Mouse (Mus musculus): ENCODE data around the gene Gli3.

Gli3 gene

DNA sequence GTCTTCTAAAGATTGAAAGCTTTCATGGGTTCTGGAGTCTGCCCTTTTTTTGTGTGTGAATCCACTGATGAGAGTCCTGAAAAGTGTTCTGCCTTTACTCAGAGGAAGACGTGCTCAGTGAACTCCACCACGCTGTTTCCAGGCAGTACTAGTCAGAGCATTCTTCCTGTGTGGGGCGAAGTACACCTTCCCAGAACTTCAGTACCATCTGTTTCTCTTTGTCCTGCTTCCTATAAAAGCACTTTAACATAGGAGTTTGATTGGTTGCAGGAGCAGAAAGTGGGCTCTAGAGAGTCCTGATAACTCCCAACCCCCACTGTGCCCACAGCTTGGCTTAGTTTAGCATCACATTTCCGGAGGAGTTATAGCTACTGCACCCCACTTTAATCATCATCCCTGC is 32.8 kb downstream of the Gli3 start:
- DNase-seq (ENCODE audit: low spot score), result no peak

DNA sequence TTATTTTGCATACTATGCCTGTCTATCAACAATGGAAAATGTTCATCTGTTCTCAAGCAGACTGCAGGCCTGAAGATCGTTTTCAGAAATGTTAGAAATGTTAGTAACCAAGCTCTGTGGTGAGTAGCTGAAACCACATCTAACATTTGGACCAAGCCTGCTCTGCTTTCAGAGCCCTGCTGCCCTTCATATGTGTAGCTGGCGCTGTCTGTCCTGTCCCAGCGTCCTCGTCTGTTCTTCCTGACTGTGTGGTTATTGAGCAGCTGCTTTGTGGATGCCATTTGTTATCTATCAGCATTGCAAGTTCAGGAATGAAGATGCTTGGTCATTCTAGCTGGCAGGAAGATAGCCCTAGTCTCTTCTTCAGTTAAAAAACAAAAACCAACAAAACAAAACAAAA is 35.3 kb downstream of the Gli3 start:
- no peak for DNase-seq (ENCODE audit: low spot score)

DNA sequence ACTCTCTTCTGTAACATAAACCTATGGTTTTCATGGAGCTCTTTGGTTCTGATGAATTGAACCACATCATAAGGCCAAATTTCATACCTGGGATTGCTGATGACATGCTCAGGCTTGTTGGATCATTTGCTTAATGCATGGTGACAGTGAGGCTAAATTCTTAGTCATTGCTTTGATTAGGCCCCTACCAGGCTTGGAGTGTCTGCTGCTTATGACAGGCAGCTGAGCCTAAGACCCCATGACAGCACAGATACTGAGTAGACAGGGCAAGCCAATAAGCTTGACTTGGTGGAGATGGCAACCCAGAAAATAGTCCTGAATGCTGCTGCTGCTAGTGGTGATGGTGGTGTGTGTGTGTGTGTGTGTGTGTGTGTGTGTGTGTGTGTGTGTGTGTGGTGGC is 47.9 kb downstream of the Gli3 start:
- no peak for DNase-seq (ENCODE audit: low spot score)

DNA sequence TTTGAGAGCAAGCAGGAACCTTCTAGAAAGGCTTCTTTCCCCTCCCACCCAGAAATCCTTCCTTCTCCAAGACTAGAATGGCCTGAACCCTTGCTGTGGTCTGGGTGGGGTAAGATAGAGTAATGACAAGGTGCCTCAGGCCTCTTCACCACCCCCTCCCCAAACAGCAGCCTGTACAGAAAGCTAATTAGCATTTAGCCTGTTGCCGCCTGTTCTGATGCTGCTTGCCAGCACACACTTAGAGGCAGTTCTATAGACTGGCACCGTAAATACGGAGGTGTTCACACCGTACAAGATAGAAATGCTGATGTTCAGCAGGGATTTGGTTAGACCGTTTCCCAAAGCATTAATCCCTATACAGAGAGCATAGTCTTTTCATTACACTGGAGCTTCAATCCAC is 50.1 kb downstream of the Gli3 start:
- DNase-seq (ENCODE audit: low spot score), result no peak

DNA sequence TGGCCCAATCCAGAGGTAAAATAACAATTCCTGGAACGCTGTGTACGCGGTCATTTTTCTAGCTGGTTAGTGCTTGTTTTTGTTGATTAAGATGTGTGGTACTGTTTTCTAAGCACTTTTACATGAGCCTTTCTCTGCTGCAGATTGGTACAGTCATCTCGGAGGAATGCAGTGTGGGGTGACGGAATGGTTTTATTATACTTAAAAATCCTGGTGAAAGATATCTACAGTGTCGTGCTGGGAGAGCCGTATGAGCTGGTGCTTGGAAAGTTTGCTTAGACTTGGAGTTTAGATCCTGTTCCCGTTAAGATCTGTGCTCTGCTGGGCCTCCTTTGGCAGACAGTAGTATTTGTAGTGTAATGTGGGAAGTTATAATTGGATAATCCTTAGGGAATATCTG is 51.0 kb downstream of the Gli3 start:
- no peak for DNase-seq (ENCODE audit: low spot score)

DNA sequence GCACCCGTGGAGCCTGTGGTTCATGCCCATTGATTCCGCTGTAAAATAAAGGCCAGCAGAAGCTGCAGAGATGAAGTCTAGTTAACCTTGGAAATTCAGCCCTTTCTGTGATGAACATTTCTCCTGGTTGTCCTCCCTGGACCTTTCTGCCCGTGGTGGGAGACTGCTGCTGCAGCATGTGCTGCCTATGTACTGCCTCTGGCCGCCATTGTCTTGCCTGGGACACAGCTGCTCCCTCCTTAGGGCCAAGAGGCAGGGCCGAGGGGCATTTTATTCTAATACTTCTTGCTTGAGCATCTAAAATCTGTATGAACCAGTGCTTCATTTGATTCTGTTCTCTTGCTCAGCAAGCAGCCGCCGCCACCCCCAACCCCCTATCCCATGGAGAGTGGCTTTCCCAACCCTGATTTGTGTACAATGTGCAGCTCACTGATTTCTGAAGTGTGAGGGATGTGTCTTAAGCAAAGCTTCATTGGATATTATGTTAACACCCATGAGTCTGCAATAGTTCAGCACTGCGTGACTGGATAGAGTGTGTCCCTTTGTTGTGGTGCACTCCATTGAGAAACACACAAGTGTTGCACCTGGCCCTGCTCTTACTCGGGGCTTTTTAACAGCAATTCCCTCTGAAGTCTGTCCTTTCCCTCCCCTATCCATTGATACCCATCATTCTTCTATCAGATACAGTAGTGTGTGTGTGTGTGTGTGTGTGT is 54.2 kb downstream of the Gli3 start:
- DNase-seq (ENCODE audit: low spot score), result no peak

DNA sequence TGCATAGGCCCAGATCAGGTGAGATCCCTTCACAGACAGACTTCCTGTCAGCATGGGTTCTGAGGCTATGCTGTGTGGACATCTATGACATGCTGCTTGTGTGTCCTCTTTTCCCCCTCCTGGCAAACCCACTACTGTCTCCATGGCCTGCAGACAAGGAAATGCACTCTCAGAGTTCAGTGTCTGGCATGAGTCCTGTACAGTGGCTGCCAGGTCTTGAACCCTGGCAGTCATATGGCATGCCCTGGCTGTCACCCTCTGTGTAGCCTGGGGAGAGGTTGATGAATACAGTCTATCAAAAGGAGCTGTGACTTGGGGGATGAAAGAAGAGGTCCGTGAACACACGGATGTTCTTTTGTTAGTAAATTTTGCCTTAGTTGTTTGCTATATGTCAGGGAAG is 57.3 kb downstream of the Gli3 start:
- DNase-seq (ENCODE audit: low spot score), result no peak

DNA sequence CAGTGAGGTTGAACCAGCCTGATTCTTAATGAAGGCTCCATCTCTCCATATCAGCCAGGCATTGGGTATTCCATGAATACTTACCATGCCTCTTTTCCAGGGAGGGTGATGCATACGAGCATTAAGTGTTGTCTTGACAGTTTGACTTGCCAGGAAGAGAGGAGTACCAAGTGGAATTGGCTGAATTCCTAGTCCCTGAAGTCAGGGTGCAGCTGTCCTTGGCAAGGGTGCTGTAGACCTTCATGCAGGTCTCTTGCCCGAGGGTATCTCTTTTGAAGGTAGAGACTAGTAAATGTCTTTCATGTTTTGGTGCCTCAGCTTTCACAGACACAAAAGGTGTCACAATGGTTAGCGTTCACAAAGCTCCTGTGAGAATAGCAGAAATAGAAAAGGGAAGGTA is 59.1 kb downstream of the Gli3 start:
- no peak for DNase-seq (ENCODE audit: low spot score)

DNA sequence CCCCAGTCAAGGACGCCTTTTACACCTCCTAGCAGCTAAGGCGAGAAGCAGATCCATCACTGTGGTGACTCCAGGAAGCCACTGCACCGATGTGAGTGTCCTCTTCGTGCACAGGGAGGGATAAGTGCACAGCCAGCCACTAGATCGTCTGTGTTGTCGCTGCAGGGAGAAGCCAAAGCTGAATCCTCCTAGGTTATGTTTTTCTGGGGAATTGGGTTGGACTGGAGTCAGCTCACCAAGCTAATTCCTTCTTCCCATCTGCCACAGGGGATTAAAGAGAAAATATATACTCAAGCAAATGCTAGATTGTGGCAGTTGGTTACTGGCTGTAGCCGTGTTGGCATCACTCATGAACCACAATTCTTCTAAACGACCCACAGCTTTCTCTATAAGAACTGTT is 61.2 kb downstream of the Gli3 start:
- no peak for DNase-seq (ENCODE audit: low spot score)

DNA sequence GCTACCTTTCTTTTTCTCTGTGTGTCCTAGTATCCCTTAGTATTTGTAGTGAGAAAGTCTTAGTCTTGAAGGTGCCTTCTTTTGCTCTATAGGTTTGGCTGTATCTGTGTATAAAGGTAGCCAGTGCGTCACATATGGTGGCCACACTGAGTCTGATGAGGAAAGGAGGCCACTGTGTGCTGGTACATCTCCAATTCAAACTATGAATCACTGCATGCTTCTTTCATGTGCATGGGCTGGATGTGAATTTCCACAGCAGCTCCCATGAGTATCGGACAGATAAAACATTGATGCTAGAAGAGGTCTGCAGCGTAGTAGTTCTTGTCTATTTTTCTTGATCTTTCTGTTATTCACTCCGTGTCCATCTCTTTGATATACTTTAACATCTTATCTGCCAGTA is 63.7 kb downstream of the Gli3 start:
- no peak for DNase-seq (ENCODE audit: low spot score)

DNA sequence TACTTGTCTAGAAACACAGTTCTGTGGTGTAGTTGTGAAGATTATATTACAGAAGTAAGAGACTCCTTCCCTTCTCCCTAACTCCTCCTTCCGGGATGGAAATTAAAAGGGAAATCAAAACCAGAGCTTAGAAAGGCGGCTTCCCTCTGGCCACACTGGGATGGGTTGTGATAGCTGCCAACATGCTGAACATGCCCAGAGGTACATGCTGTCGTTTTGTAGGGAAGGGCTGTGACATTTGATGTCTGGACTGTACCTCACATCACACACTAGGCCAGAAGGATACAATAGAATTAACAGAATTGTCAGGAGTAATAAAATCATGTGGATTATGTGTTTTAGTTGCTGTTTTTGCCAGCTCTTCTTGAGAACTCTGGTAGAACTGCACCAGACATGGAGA is 68.5 kb downstream of the Gli3 start:
- DNase-seq (ENCODE audit: low spot score), result no peak

DNA sequence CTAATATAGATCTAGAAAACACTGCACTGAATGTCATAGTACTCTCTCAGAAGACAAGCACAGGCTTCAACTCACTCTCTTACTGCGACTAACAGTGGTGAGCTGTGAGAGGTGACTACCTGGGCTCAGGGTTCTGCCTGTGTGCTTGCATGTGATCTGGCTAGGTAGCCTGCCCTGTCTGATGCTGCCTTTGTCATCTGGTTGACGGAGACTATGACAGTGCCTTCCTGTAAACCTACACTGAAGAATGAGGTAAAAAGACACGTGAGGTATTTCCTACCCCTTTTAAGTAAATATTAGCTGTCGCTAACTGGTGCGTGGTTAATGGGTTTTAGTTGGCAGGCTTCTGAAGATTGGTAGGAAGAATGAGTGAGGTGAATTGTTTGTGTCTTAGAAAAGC is 74.2 kb downstream of the Gli3 start:
- no peak for DNase-seq (ENCODE audit: low spot score)

DNA sequence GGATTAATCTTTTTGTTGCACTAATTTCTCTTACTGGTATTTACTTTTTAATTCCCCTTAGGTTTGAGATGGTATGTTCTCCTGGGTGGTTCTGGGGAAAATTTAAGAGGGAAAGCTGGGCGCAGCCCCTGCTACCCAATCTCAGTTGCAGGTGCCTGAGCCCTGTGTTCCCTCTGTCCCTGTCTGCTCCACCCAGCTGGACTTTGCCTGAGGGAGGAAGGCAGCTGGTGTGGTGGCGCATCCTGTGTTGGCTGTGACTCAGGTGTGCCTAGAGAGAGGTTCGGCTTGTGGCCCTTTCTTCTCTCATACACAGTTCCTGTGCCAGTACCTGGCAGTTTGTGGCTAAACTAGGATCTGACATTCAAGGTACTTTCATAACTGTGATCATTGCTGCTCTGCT is 74.6 kb downstream of the Gli3 start:
- no peak for DNase-seq (ENCODE audit: low spot score)

DNA sequence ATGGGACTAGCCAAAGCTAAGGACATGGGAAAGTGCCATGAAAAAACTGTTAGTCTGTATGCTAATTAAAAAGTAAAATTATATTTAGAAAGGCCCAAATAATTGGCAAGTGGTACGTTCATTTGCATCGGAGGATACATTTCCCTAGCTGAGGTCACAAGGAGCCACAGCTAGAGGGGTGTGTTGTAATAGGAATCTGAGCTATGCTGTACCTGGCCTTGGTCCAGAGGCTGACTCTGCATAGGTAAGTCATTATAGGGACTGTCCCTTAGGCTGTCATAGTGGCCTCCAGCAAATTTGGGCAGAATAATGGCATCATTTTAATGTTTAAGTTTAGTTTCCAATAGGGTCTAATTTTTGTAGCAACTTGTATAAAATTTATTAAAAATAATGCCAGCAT is 75.4 kb downstream of the Gli3 start:
- DNase-seq (ENCODE audit: low spot score), result no peak

DNA sequence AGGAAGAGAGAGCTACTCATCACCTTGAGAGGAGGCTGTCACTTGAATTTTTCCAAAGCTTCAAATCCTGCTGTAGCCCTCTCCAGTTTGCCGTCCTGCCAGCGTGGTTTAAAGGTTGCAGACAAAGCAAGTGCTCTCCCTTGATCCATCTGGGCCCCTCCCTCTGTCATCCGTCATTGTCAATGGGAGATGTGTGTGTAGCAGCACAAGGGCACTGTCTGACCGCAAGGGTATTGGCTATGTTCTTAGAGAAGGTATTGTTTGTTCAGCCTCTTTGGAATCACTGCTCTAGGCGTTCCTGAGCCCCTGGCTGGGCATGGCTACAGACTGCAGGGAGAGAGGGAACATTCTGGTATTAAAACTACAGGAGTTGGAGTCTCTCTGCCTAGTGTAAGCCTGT is 79.0 kb downstream of the Gli3 start:
- no peak for DNase-seq (ENCODE audit: low spot score)

DNA sequence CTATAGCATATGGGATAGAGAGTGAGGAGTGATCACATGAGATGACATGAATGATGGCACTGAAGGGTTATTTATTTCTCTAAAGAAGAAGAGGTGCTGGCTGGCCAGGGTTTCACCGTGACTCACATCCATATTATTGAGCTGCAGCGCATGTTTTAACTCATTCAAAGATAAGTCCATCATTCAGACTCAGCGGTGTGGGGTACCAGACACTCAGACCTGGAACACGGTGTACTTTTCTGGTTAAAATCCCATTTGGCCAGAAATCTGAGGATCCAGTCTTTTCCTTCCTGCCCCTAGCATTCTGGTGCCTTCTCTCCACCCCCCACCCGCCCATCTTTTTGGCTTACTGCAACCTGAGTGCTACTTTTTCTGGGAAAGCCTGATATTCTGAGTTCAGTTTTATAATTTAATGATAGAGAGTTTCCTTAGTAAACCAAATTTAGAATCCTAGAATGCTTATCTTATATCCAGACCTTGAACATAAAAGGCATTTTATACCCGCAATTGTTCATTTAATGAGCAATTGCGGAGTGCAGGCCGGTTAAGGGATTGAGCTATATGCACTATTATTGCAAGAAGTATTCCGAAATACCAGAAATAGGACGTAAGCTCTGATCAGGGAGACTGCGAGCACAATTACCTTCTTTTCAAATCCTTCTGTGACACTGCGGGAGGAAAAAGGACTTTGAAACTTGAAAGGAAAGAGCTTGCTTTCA is 80.3 kb downstream of the Gli3 start:
- DNase-seq (ENCODE audit: low spot score), result no peak

DNA sequence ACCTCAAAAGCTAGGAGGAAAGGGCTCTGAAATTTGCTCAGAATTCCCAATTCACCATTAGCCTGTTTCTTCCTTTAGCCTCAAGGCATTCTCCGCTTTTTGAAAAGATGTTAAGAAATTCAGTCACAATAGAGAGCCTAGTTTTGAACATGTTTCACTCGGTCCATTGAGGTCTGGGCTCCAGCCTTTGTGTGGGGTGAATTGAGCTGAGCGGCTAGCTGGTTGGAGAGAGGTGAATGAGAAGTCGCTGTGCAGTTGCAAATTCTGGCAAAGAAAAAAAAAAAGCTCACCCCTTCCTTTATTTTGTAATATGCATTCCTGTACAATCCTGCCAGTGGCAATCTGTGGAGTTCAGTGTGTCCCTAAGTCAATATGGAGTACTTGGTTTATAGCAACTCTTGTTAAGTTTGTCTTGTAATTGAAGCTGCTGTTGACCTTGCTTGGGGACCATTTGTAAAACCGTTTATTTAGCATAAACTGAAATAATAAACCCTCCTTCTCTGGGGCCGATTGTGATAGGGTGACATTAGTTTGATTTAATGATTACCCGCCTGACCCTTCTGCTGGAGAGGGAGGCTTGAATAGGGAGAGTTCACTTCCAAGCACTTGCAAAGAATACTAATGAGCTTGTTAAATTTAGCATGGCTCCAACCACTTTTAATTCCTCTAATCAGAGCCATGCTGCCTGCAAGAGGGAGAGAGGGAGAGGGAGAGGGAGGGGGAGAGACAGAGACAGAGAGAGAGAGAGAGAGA is 81.0 kb downstream of the Gli3 start:
- no peak for DNase-seq (ENCODE audit: low spot score)

DNA sequence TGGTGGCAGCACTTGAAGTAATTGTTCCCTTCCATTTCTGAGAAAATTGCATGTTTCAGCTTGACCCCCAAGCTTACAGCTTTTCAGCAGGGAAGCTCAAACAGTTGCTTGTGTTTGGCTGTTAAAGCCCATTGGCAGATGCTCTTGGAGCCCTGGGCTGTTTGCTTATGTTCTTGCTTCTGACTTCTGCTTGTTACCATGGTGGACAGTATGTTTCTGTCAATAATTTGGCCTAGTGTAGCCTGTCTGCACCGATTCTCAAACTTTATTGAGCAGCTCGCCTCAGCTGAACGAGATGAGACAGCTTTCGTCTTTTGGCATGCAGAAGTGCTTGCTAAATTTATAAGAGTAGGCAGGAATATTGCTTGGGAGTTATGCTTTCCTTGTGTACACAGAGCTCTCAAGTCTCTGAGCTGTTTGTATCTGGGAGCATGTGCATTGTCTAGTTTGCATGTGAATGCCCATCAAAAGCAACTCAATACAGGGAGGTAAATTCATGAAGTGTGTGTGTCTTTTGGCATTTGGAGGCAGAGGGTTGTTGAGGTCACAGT is 82.4 kb downstream of the Gli3 start:
- DNase-seq (ENCODE audit: low spot score), result no peak

DNA sequence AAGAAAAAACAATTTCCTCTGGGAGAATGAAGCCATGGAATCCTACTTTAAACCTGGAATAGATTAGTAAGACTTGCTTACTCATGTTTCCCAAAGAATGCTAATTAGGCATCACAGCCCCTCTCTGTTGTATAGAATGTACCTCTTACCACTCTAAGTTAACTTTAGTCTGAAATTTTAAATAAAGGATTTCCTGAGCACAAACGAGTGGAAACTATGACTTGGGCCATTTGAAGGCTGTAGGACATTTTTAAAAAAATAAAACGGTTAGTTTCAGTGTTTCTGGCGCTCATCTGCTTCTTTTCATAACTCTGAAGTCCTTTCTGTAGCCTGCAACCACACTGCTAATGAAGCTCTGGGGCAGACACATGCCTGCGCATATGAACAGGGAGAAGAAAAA is 83.2 kb downstream of the Gli3 start:
- no peak for DNase-seq (ENCODE audit: low spot score)

DNA sequence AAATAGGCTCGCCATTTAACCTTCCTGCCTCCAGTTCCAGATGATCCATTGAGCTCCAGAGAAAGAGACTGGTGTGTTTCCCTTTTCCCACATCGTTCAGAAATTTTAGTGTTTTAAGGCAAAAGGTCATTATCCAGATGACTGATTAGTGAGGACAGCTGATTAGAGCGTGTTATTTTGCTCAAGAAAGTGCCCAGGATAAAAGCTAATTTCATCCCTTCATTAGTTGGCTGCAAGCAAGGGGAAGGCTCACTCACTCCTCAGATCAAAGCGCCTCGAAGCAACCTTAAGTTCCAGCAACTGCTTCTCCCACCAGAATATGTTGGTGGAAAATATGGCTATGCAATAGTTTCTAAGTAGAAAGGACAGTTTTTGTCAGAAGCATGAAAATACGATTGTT is 86.4 kb downstream of the Gli3 start:
- DNase-seq (ENCODE audit: low spot score), result no peak

DNA sequence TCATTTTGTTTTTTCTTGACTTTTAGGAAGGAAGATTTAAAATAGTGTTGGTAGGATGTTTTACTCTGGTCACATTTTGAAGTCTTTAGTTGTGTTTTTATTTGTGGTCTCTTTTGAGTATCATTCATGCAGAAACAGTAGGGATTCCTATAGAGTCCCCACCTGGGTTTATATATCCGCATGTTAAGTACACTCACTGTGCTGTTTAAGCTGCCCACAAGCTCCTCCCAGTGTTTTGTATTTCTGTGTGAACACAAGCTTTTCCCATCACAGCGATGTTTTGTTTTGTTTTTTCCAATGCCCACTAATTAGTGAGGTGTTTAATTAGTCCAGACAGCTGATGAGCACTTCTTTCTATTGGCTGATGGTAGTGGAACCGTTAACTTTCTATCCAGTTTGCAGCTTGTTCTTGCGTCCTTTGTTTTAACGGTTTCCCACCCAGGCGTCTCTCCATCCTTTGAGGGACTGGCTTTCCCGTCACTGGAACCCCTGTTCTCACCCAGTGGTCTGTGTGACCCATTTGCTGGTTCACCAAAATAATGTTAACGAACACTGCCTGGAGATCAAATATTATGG is 87.1 kb downstream of the Gli3 start:
- no peak for DNase-seq (ENCODE audit: low spot score)

DNA sequence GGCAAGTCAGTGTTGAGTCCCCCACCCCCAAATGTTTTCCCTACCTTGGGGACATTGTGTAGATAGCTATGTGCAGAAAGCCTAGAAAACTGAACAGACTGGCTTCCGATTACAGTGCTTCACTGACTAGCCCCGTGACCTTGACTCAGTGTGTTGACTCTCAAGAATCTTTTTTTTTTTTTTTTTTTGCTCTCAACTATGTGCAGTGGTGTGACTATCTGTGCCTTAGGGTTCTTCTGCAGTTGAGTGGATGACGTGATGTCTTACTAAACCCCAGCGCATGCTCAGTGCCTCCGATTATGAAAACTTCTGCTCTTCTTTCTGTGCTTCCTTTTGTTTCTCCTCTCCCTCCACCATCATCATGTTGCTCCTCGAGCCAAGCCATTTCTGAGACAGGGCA is 87.7 kb downstream of the Gli3 start:
- no peak for DNase-seq (ENCODE audit: low spot score)

DNA sequence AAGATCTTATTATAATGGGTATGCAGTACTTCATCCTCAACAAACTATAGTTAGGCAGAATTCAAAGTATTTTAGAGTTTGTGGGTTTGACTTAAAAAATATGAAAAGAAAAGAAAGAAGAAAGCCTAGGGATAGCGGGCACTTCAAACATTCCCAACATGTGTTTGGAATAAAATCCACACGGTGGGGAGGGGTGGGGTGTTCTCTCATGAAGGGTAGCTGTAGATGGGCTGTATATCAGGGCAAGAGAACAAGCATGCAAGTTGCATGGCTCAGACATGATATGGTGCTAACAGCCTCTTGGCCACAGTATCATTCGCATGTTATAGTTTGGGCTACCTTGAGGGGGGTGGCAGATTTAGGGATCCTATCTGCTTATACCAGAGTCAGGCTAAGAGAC is 89.0 kb downstream of the Gli3 start:
- DNase-seq (ENCODE audit: low spot score), result no peak

Data from c-Kit-positive CD71-positive TER-119-positive erythroid progenitor cells, embryonic 14.5 days (primary cell).